Mouse (Mus musculus): Measurements from ENCODE around the gene Doxl2.

- TF ChIP-seq POLR2A (IDR thresholded peaks at IDR 0.05; ENCODE audit: control insufficient read depth, extremely low read depth, insufficient read depth, low read length, poor library complexity), result no peak
- TF ChIP-seq CTCF (IDR thresholded peaks at IDR 0.05; ENCODE audit: borderline replicate concordance, control insufficient read depth, extremely low read depth, insufficient read depth, low read length, poor library complexity), result no peak
These were observed 15.2 kb downstream of the Doxl2 start for GRCm38 (mm10) chr6:48989971-48990370.
